Mouse (Mus musculus) embryonic facial prominence, embryonic 13.5 days (tissue): Measurements from ENCODE around the gene Ddx23. TPM values are rescaled to one million over a fixed set of nuclear protein-coding genes. Genes with fewer than 3 reads are reported as not detected.

Source experiments
- ATAC-seq: fragments of 200-750 bp; cut with Nextera tagmentation; 2 replicates; pipeline ENCODE4 v1.8.0; 2017; ENCODE audit warnings: low read depth; ENCODE audit not compliant: insufficient number of reproducible peaks, insufficient read depth, low FRiP score, low TSS enrichment
- H3K27ac ChIP-seq: fragments of 300-500 bp; sonication (generic); 2 replicates; pipeline ENCODE4 v1.5.1; 2015; ENCODE audit warnings: moderate library complexity, mild to moderate bottlenecking, inconsistent platforms
- H3K27me3 ChIP-seq: fragments of 300-500 bp; sonication (generic); 2 replicates; pipeline ENCODE4 v1.6.1; 2015; ENCODE audit warnings: mild to moderate bottlenecking, inconsistent platforms
- H3K36me3 ChIP-seq: fragments of 300-500 bp; sonication (generic); 2 replicates; pipeline ENCODE4 v1.6.1; 2015; ENCODE audit warnings: mild to moderate bottlenecking, inconsistent platforms
- H3K4me1 ChIP-seq: fragments of 300-500 bp; sonication (generic); 2 replicates; pipeline ENCODE4 v1.6.1; 2015; ENCODE audit warnings: inconsistent platforms
- H3K4me2 ChIP-seq: fragments of 300-500 bp; sonication (generic); 2 replicates; pipeline ENCODE4 v1.6.1; 2015; ENCODE audit warnings: moderate library complexity, mild to moderate bottlenecking, inconsistent platforms
- H3K4me3 ChIP-seq: fragments of 300-500 bp; sonication (generic); 2 replicates; pipeline ENCODE4 v1.5.1; 2015; ENCODE audit warnings: mild to moderate bottlenecking, inconsistent platforms
- H3K9ac ChIP-seq: fragments of 300-500 bp; sonication (generic); 2 replicates; pipeline ENCODE4 v1.6.1; 2015; ENCODE audit warnings: mild to moderate bottlenecking, inconsistent platforms
- H3K9me3 ChIP-seq: fragments of 300-500 bp; sonication (generic); 2 replicates; pipeline ENCODE4 v1.6.1; 2016; ENCODE audit warnings: inconsistent platforms
- WGBS: fragments of 180-500 bp; shearing (Covaris S2); methylation state at CpG from one replicate; pipeline ENCODE4 v1.1.7; 2015; ENCODE audit warnings: mixed read lengths; 5-methylcytosine and 5-hydroxymethylcytosine counted together
- polyA plus RNA-seq: library from polyadenylated mRNA; unstranded; fragments of >200 nt; fragmentation: Nextera tagmentation; extraction: Ambion mirVana; gene quantifications from 2 replicates; pipeline ENCODE4 v1.2.1, GENCODE M21; 2015

Gene Ddx23
- 34.5 and 35.4 TPM in 2 replicates for polyA plus RNA-seq

DNA sequence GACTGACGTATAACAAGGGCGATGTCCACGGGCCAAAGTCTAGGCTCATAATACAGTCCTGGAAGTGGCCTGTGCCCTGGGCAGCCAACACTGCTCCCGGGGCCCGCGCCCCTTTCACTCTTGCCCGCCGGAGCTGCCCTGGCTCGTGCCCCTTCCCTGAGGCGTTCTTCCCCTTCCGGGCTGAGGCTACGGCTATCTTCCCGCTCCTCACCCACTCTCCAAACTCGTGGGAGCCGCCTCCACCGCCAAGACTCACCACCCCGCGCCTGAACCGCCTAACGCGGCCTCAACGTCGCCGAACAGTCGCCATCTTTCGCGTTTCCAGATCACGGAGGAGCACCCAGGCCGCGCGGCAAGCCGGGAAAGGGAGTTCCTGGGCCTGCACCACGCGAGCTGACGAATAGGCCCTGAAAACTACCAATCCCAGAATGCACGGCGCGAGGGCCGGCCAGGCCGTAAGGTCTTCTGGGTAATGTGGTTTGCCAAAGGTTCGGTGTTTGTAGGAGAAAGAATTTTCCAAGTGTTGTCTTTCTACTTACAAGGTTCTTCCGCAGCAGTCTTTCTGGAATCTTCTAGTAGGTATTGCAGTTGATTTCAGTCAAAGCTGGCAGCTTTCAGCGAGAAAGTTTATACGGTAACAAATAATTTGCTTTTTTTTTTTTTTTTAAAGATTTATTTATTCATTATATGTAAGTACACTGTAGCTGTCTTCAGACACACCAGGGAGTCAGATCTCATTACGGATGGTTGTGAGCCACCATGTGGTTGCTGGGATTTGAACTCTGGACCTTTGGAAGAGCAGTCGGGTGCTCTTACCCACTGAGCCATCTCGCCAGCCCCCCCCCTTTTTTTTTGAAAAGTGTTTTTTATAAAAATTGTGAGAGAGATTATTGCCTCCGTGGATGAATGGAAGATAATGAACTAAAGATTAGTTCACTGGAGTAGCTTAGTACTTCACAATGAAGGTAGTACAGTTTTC lies at the start of gene Ddx23:
Ddx23 (minus strand) TSS at position 328 of the 979 bp plus-strand sequence.
- WGBS, result 4% methylated on average over 48 of the region's 48 CpGs
- H3K27me3 ChIP-seq, result no peaks in the 10 kb centered on the region
- ATAC-seq, result peak; percentile 90

DNA sequence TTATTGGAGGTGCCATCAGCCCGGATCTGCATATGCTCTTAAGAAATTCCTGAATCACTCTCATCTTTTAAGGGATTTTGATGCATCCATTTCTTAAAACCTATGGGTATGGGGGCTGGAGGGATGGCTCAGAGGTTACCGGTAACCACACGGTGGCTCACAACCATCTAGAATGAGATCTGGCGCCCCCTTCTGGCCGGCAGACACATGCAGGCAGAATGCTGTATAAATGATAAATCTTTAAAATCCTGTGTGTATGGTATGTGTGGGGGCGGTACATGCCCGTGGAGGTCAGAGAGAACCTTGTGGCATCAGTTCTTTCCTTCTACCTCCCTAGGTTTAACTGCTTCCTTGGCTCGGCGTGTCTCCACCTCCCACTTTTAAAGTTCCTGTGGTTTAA lies 47.7 kb upstream of the Ddx23 start:
- no peak for ATAC-seq
- no peak overlapping the region for H3K9ac ChIP-seq
- 0 out of 2 replicates have a peak, but pooled peaks cover 5% of the 10 kb centered on the region for H3K4me1 ChIP-seq
- H3K36me3 ChIP-seq, result no peaks in the 10 kb centered on the region
- no peaks in the 10 kb centered on the region for H3K9me3 ChIP-seq
- WGBS, result 14% methylated on average over 9 of the region's 9 CpGs
- peaks cover 5% of the 10 kb centered on the region for H3K27me3 ChIP-seq
- no peak overlapping the region for H3K4me2 ChIP-seq
- H3K27ac ChIP-seq, result no peak overlapping the region
- H3K4me3 ChIP-seq, result no peak overlapping the region

More for the DNA sequence above, at the start of gene Ddx23:
- Histone ChIP-seq H3K27ac (peak within 1 kb of the TSS; percentile 93), H3K4me3 (peak within 1 kb of the TSS; percentile 88), H3K36me3 (peaks cover 25% of the 10 kb centered on the region), H3K4me2 (peak within 1 kb of the TSS; percentile 79), H3K9ac (peak within 1 kb of the TSS; percentile 97), H3K9me3 (no peaks in the 10 kb centered on the region), H3K4me1 (peaks cover 13% of the 10 kb centered on the region; the same call in 1 of the 2 replicates)

DNA sequence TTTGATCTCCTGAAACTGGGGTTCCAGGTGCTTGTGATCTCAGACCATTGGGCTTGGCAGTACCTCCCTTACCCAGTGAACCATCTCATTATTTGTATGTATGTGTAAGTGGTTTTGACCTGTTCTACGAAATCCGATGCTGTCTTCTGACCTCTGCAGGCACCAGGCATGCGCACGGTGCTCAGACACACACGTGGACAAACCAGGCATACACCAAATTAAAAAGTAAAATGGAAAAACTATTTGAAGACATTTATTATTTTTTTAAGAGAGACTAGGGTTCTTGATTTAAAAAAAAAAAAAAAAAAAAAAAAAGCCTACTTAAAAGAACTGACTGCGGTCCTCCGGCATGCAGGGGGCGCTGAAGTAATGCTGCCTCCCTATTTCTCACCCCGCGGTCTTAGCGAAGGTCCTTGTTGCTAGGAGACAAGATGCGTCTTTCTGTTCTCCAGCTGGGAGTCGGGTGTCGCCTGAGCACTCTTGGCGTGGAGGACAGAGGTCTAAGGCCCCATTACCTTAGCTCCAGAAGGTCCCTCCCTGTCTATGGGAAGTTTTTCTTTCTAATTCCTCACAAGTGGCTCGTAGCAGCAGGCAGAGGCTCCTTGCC lies 45.2 kb upstream of the Ddx23 start, which contains the start of gene Ccdc65:
Ccdc65 (plus strand) TSS at position 442 of the 607 bp plus-strand sequence.
- peaks cover 24% of the 10 kb centered on the region for H3K27me3 ChIP-seq
- no peak for ATAC-seq

DNA sequence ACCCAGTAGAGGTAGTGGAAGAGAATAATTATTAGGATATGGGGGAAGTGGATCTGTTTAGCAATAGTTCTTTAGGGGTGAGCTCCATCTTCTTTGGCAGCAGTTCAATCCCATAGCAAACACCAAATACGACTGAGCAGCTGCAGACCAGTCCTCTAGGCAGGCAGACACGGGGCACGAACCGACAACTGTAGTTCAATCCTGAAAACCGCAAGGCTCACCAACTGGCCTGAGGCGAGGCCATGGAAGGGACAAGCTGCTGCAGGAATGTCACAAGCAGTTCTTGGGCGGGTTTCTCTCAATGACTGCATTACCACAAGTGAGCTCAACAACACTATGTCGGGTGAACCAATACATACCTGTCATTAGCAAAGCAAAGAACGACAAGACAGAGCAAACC lies 41.6 kb upstream of the Ddx23 start:
- no peak overlapping the region for H3K9ac ChIP-seq
- H3K4me1 ChIP-seq, result peaks cover 11% of the 10 kb centered on the region
- peaks cover 56% of the 10 kb centered on the region for H3K27me3 ChIP-seq
- no peaks in the 10 kb centered on the region for H3K36me3 ChIP-seq
- H3K4me3 ChIP-seq, result no peak overlapping the region
- ATAC-seq, result no peak
- 54% methylated on average over 9 of the region's 9 CpGs for WGBS
- no peaks in the 10 kb centered on the region for H3K9me3 ChIP-seq
- no peak overlapping the region for H3K27ac ChIP-seq
- H3K4me2 ChIP-seq, result no peak overlapping the region

More for the DNA sequence above, 45.2 kb upstream of the Ddx23 start, which contains the start of gene Ccdc65:
- no peaks in the 10 kb centered on the region for H3K9me3 ChIP-seq
- H3K4me2 ChIP-seq, result peak within 1 kb of the TSS; percentile 56
- H3K4me1 ChIP-seq, result 0 out of 2 replicates have a peak, but pooled peaks cover 5% of the 10 kb centered on the region
- 15% methylated on average over 16 of the region's 16 CpGs for WGBS
- no peaks in the 10 kb centered on the region for H3K36me3 ChIP-seq
- no peak within 1 kb of the TSS for H3K27ac ChIP-seq
- peak within 1 kb of the TSS; percentile 58 for H3K9ac ChIP-seq
- H3K4me3 ChIP-seq, result peak within 1 kb of the TSS; percentile 39

DNA sequence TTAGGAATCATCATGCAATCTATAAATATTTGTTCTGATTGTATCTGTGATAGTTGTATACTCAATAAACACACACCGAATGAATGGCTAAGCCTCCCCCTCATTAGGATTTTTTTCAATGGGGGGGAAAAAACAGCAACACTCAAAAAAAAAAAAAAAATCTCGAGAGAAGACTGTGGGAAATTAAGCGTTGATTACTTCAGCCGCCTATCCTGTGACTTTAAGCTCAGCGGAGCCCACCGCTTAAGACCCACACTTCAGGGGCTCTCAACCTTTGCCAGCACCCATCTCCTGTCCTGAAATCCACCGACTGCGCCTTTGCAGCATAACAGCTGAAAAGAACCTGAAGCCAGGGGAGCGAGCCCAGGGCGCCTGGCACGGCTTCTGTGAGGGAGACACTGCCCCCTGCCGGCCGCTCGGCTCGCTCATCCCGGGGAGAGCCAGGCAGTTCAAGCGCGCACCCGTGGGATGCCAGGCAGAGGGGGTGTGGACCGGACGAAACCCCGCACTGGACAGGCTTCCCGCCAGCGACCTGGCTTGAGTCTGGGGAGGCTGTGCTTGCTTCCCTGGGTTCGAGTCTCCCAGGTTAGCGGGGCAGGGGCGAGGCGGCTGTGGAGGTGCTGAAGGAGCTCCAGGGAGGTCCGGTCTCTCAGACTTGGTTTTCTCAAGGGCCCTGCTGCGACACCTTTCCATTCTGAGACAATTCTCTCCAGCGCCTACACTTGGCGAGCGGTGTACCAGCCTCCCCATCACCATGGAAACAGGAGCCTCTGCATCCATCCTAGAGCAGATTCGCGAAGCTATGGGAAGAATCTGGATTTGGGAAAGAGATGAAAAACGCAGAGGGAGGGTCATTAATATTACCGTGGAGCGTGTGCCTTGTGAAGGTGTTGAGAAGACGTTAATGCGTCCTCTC lies 36.8 kb upstream of the Ddx23 start:
- peaks cover 53% of the 10 kb centered on the region for H3K27me3 ChIP-seq
- peak overlapping the region; percentile 41; the same call in 1 of the 2 replicates for H3K9ac ChIP-seq
- no peaks in the 10 kb centered on the region for H3K9me3 ChIP-seq
- peak; percentile 62; the same call in 1 of the 2 replicates for ATAC-seq
- peaks cover 7% of the 10 kb centered on the region for H3K4me1 ChIP-seq
- H3K27ac ChIP-seq, result no peak overlapping the region
- peak overlapping the region; percentile 36 for H3K4me3 ChIP-seq
- H3K4me2 ChIP-seq, result peak overlapping the region; percentile 63
- H3K36me3 ChIP-seq, result no peaks in the 10 kb centered on the region
- WGBS, result 6% methylated on average over 40 of the region's 40 CpGs

DNA sequence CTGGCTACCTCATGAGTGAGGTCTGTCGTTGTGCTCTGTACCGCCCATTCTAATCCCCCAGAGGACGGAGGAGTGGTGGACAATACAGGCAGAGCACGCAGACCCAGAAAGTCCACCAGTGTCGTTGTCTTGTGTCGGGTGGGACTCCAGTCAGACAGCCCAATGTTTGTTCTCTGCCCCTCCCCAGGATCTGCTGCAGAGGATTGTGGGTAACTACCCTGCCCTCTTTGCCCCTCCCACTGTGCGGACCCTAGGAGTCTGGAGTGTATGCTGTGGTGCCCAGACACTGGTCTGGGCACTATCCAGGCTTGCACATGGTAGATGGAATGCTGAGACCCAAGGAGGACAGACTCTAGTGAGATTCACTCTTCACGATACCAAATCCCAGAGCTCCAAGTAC lies 33.5 kb upstream of the Ddx23 start:
- Histone ChIP-seq H3K4me2 (no peak overlapping the region), H3K9me3 (no peaks in the 10 kb centered on the region), H3K4me3 (no peak overlapping the region), H3K27ac (no peak overlapping the region), H3K36me3 (no peaks in the 10 kb centered on the region), H3K9ac (no peak overlapping the region), H3K4me1 (peaks cover 20% of the 10 kb centered on the region), H3K27me3 (peaks cover 27% of the 10 kb centered on the region)
- 53% methylated on average over 8 of the region's 8 CpGs for WGBS
- no peak for ATAC-seq

DNA sequence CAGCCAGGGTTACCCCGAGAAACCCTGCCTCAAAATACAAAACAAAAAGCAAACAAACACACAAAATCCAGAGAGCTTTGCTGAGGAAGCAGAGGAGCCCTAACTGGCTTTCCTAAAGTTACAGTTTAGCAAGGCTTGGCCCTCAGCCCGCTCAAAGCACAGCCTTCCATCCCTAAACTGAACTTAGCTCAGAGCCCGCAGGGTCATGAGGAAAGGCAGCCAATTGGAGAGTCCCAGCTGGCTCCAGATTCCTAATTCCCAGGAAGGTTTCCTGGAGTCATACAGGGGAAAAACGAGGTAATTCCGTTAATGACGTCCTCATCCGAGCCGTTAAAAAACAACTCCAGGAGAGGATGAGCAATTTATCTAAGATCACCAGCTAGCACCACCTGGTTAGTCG lies 33.0 kb upstream of the Ddx23 start:
- 57% methylated on average over 9 of the region's 9 CpGs for WGBS
- ATAC-seq, result no peak

DNA sequence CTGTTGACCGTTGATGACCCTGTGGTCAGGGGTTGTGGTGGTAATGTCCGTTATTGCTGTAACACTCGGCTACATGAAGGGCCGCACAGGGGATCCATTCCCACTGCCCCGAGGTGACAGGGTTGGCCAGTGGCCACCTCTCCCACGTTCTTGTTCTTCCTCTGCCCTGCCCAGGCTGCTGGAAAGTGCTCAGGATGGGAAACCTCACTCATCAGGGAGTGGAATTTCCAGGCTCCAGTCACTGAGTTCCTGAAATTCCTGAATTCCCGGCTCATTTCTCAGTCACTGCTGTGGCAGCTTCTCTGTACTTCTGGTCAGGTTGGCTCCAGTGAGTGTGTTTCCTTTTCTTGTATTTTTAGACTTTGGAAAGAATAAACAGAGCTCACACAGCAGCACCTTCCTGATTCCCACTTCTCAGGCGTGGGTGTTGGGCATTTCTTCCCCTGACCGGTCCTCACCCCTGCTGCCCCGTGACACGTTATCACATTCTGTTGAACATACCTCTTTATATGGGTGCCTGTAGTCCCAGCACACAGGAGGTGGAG lies 29.5 kb upstream of the Ddx23 start:
- no peak overlapping the region for H3K4me3 ChIP-seq
- no peaks in the 10 kb centered on the region for H3K9me3 ChIP-seq
- H3K4me1 ChIP-seq, result peaks cover 12% of the 10 kb centered on the region
- no peak overlapping the region for H3K9ac ChIP-seq
- no peaks in the 10 kb centered on the region for H3K36me3 ChIP-seq
- no peaks in the 10 kb centered on the region for H3K27me3 ChIP-seq
- H3K4me2 ChIP-seq, result no peak overlapping the region
- peak overlapping the region; percentile 51 for H3K27ac ChIP-seq
- 44% methylated on average over 11 of the region's 11 CpGs for WGBS
- no peak for ATAC-seq

More for the DNA sequence above, 33.0 kb upstream of the Ddx23 start:
- Histone ChIP-seq H3K4me2 (no peak overlapping the region), H3K4me3 (no peak overlapping the region), H3K9me3 (no peaks in the 10 kb centered on the region), H3K9ac (no peak overlapping the region), H3K36me3 (no peaks in the 10 kb centered on the region), H3K4me1 (peaks cover 20% of the 10 kb centered on the region), H3K27ac (no peak overlapping the region), H3K27me3 (peaks cover 22% of the 10 kb centered on the region)

DNA sequence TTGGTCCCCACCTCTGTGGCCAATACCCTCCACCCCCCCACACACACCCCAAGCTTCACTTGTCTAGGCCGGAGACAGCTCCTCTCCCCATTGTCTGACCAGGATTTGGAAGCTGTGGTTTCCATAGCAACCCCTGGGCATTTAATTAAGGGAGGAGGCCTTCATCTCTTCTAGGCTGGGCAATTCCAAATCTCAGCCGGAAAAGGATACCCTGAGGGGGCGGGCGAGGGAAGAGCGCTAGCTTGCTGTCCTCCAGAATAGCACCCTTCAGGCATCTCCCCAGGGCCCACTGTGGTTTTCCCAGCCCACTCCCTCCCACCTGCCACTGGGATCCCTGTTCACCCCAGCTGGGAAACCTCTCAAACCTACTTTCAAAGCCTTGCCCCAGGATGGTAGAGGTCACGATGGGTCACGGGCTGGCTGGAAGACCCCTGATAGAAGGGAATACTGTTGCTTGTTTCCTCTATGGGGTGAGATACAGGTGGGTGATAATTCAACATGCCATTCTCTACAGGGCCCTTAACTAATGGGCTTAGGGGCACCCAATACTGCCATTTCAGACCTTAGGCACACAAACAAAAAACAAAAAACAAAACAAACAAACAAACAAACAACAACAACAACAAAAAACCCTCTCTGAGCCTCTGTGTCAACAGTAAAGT lies 28.9 kb upstream of the Ddx23 start:
- H3K9ac ChIP-seq, result no peak overlapping the region
- H3K9me3 ChIP-seq, result no peaks in the 10 kb centered on the region
- WGBS, result 18% methylated on average over 7 of the region's 7 CpGs
- no peaks in the 10 kb centered on the region for H3K36me3 ChIP-seq
- H3K4me1 ChIP-seq, result peaks cover 12% of the 10 kb centered on the region
- no peak overlapping the region for H3K4me3 ChIP-seq
- ATAC-seq, result no peak
- H3K27me3 ChIP-seq, result no peaks in the 10 kb centered on the region
- no peak overlapping the region for H3K4me2 ChIP-seq
- no peak overlapping the region for H3K27ac ChIP-seq

DNA sequence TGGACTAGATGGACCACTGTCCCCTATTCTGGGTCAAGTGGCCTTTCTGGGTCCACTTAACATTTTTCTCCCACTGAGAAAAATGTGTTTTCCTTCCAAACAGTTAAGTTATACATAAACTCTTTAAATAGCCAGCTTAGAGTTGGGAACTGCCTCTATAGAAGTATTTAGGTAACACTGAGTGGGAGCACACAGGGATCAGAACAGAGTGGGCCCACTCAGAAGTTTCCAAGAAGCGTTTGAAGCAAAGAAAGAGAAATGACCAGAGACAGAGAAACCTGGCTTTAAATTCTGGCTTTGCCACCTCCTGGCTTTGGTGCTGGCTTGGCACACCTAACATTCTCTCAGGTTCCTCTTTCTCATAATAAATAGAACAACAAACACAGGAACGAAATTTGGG lies 27.0 kb upstream of the Ddx23 start:
- no peaks in the 10 kb centered on the region for H3K9me3 ChIP-seq
- H3K4me1 ChIP-seq, result peaks cover 12% of the 10 kb centered on the region
- no peaks in the 10 kb centered on the region for H3K36me3 ChIP-seq
- H3K4me3 ChIP-seq, result no peak overlapping the region
- H3K9ac ChIP-seq, result no peak overlapping the region
- no peak for ATAC-seq
- H3K27me3 ChIP-seq, result no peaks in the 10 kb centered on the region
- WGBS, result 81% methylated on average over 2 of the region's 2 CpGs
- H3K27ac ChIP-seq, result no peak overlapping the region
- no peak overlapping the region for H3K4me2 ChIP-seq
